10 mouse cellular contexts compared by ENCODE assay signal in the genomic region with DNA sequence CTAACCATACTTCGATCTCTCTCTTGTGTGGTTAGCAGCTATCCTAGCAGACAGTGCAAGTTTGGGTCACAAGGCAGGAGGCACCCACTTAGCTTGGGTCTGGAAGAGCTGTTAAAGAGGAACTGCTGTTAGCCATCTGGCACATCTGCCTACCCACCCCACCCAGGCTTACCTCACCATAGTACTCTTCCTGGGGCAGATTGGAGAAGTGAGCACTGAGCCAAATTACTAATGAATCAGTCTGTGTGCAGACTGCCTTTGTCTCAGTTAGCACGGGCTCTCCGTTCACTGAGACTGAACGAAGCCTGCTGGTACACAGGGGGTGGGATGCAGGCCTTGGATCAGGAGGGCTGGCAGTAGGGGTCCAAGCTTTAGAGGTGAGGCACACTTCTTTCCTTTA. TPM values are rescaled to one million over a fixed set of nuclear protein-coding genes. Genes with fewer than 3 reads are reported as not detected.
A peak's percentile ranks its signal among the peaks of the same experiment; 100 is the strongest.
DNase-seq lines count a peak whose midpoint lies in the region; ATAC-seq and TF ChIP-seq lines count a peak whose summit lies in the region.
"Had no signal": no experiment of that assay in that cellular context is flagged by ENCODE, and none has a peak within 500 bp of the region (broad histone marks: within the 10 kb centered on the region; RNA-seq: fewer than 3 reads in every experiment).

No protein-coding gene starts in this region.

- H3K9me3 ChIP-seq in hindbrain, embryonic 14.5 days (ENCODE audit: control insufficient read depth, low read length): no peaks in the 10 kb centered on the region
- no peaks in the 10 kb centered on the region for H3K9me3 ChIP-seq in hindbrain, embryonic 10.5 days
- no peaks in the 10 kb centered on the region for H3K9me3 ChIP-seq in stomach, postnatal 0 days (ENCODE audit: control insufficient read depth, low read length)
- no peaks in the 10 kb centered on the region for H3K9me3 ChIP-seq in intestine, embryonic 15.5 days

- no peak overlapping the region for H3K4me2 ChIP-seq in hindbrain, embryonic 14.5 days (replicated peaks)
- no peak overlapping the region for H3K4me2 ChIP-seq in stomach, postnatal 0 days (replicated peaks; ENCODE audit: low read depth)
- H3K4me2 ChIP-seq in intestine, embryonic 15.5 days (replicated peaks): no peak overlapping the region

- DNase-seq in hindbrain, embryonic 14.5 days (ENCODE audit: low spot score): no peak
- DNase-seq in hindbrain, embryonic 10.5 days (ENCODE audit: low spot score): no peak
- DNase-seq in layer of hippocampus, adult 2 months (ENCODE audit: low spot score in 2 of 2): peak; percentile 39 to 59
- no peak for DNase-seq in ovary, postnatal 14 days (ENCODE audit: low spot score)
- no peak for DNase-seq in stomach, postnatal 0 days (ENCODE audit: low spot score)
- DNase-seq: cerebellum, adult 18-20 months had no signal

- no peaks in the 10 kb centered on the region for H3K27me3 ChIP-seq in hindbrain, embryonic 14.5 days (ENCODE audit: control insufficient read depth, insufficient read depth, low read length)
- H3K27me3 ChIP-seq in hindbrain, embryonic 10.5 days (ENCODE audit: insufficient read depth, poor library complexity, severe bottlenecking): peaks cover 5% of the 10 kb centered on the region; the same call in 1 of the 2 replicates
- no peaks in the 10 kb centered on the region for H3K27me3 ChIP-seq in stomach, postnatal 0 days (ENCODE audit: control insufficient read depth, insufficient read depth, low read length)
- no peaks in the 10 kb centered on the region for H3K27me3 ChIP-seq in intestine, embryonic 15.5 days (replicated peaks)
- H3K27me3 ChIP-seq: Patski had no signal

- no peak overlapping the region for H3K9ac ChIP-seq in hindbrain, embryonic 14.5 days
- H3K9ac ChIP-seq in stomach, postnatal 0 days (ENCODE audit: low read length): no peak overlapping the region
- no peak overlapping the region for H3K9ac ChIP-seq in intestine, embryonic 15.5 days

- TF ChIP-seq POLR2A in bone marrow, adult 2 months (IDR thresholded peaks at IDR 0.05; ENCODE audit: borderline replicate concordance, control insufficient read depth, low read depth, low read length): no peak

- no peak for TF ChIP-seq CTCF in bone marrow, adult 2 months (IDR thresholded peaks at IDR 0.05; ENCODE audit: control insufficient read depth, insufficient read depth, low read length)
- no peak for TF ChIP-seq CTCF in layer of hippocampus, adult 2 months (conservative IDR thresholded peaks at IDR 0.05)
- no peak for TF ChIP-seq CTCF in stomach, postnatal 0 days (IDR thresholded peaks at IDR 0.05; ENCODE audit: low read depth)

- WGBS in hindbrain, embryonic 14.5 days: 58% methylated on average over 4 of the region's 4 CpGs
- 82% methylated on average over 4 of the region's 4 CpGs for WGBS in hindbrain, embryonic 10.5 days
- WGBS in bone marrow, adult 2 months: 8% methylated on average over 4 of the region's 4 CpGs
- WGBS in stomach, postnatal 0 days: 79% methylated on average over 4 of the region's 4 CpGs
- WGBS in intestine, embryonic 15.5 days: 86% methylated on average over 4 of the region's 4 CpGs

- peak overlapping the region; percentile 49 for H3K27ac ChIP-seq in hindbrain, embryonic 14.5 days
- no peak overlapping the region for H3K27ac ChIP-seq in hindbrain, embryonic 10.5 days
- peak overlapping the region; percentile 37; the same call in 1 of the 2 replicates for H3K27ac ChIP-seq in bone marrow, adult 2 months (ENCODE audit: control insufficient read depth, insufficient read depth, low read depth, low read length, poor library complexity)
- peak overlapping the region; percentile 71 for H3K27ac ChIP-seq in layer of hippocampus, adult 2 months
- H3K27ac ChIP-seq in stomach, postnatal 0 days (replicated peaks): no peak overlapping the region
- no peak overlapping the region for H3K27ac ChIP-seq in intestine, embryonic 15.5 days

- peaks cover 27% of the 10 kb centered on the region for H3K36me3 ChIP-seq in hindbrain, embryonic 14.5 days (replicated peaks; ENCODE audit: control insufficient read depth, insufficient read depth)
- H3K36me3 ChIP-seq in hindbrain, embryonic 10.5 days: peaks cover 41% of the 10 kb centered on the region
- H3K36me3 ChIP-seq in stomach, postnatal 0 days (ENCODE audit: control insufficient read depth, insufficient read depth, low read length): no peaks in the 10 kb centered on the region
- H3K36me3 ChIP-seq in intestine, embryonic 15.5 days: no peaks in the 10 kb centered on the region

- TF ChIP-seq EP300 in stomach, postnatal 0 days (optimal IDR thresholded peaks at IDR 0.05): no peak

- peaks cover 20% of the 10 kb centered on the region for H3K4me1 ChIP-seq in hindbrain, embryonic 14.5 days (replicated peaks; ENCODE audit: control insufficient read depth, insufficient read depth, low read length)
- H3K4me1 ChIP-seq in hindbrain, embryonic 10.5 days (replicated peaks): peaks cover 41% of the 10 kb centered on the region
- peaks cover 4% of the 10 kb centered on the region for H3K4me1 ChIP-seq in bone marrow, adult 2 months (ENCODE audit: control insufficient read depth, insufficient read depth, low read length)
- no peaks in the 10 kb centered on the region for H3K4me1 ChIP-seq in stomach, postnatal 0 days (replicated peaks; ENCODE audit: control insufficient read depth, insufficient read depth)
- peaks cover 14% of the 10 kb centered on the region for H3K4me1 ChIP-seq in intestine, embryonic 15.5 days (replicated peaks)

- ATAC-seq in hindbrain, embryonic 14.5 days (ENCODE audit: low FRiP score): 0 out of 2 replicates have a peak, but pooled peaks have one; percentile 35
- ATAC-seq in neutrophil, adult 5-6 weeks (ENCODE audit: extremely low read depth, insufficient number of reproducible peaks, low FRiP score, poor library complexity, severe bottlenecking): peak; percentile 87
- ATAC-seq in stomach, postnatal 0 days (ENCODE audit: low FRiP score, low TSS enrichment): no peak
- no peak for ATAC-seq in intestine, embryonic 15.5 days
- ATAC-seq: Patski had no signal

- H3K4me3 ChIP-seq in hindbrain, embryonic 14.5 days (replicated peaks; ENCODE audit: low read length): no peak overlapping the region
- no peak overlapping the region for H3K4me3 ChIP-seq in hindbrain, embryonic 10.5 days
- H3K4me3 ChIP-seq in bone marrow, adult 2 months (replicated peaks; ENCODE audit: control insufficient read depth, low read depth, low read length): no peak overlapping the region
- no peak overlapping the region for H3K4me3 ChIP-seq in layer of hippocampus, adult 2 months
- H3K4me3 ChIP-seq in stomach, postnatal 0 days (ENCODE audit: low read depth, low read length): no peak overlapping the region
- H3K4me3 ChIP-seq in intestine, embryonic 15.5 days (replicated peaks): no peak overlapping the region

RNA-seq across cellular contexts. Expression of gene Slc27a3, which starts 6.0 kb away (rescaled TPM):
- polyA plus RNA-seq in hindbrain, embryonic 14.5 days (2014; fragmentation: Nextera tagmentation; extraction: Ambion mirVana): 24.1 and 24.8 TPM in 2 replicates
- 28.5 and 29.1 TPM in 2 replicates for polyA plus RNA-seq in hindbrain, embryonic 10.5 days (2016; fragmentation: Nextera tagmentation; extraction: Ambion mirVana)
- polyA plus RNA-seq in bone marrow, adult 2 months (2011; ENCODE audit: insufficient read depth, insufficient read length, low replicate concordance, missing spikeins): 4.4 and 5.6 TPM in 2 replicates
- total RNA-seq in layer of hippocampus, adult 2 months (2021): 10 to 100 TPM; 15.0 to 17.2 TPM
- 0.35 and 2.7 TPM in 2 replicates for total RNA-seq in neutrophil, adult 5-6 weeks (2017)
- 4.7 and 5.3 TPM in 2 replicates for polyA plus RNA-seq in stomach, postnatal 0 days (2015; fragmentation: Nextera tagmentation; extraction: Ambion mirVana)
- 10.6 and 12.4 TPM in 2 replicates for polyA plus RNA-seq in intestine, embryonic 15.5 days (2015; fragmentation: Nextera tagmentation; extraction: Ambion mirVana)

RNA-seq across cellular contexts. Expression of gene Ints3, which starts 49.7 kb away (rescaled TPM):
- 32.2 and 36.0 TPM in 2 replicates for polyA plus RNA-seq in hindbrain, embryonic 14.5 days (2014; fragmentation: Nextera tagmentation; extraction: Ambion mirVana)
- polyA plus RNA-seq in hindbrain, embryonic 10.5 days (2016; fragmentation: Nextera tagmentation; extraction: Ambion mirVana): 37.6 and 39.7 TPM in 2 replicates
- 7.1 and 21.2 TPM in 2 replicates for polyA plus RNA-seq in bone marrow, adult 2 months (2011; ENCODE audit: insufficient read depth, insufficient read length, low replicate concordance, missing spikeins)
- total RNA-seq in layer of hippocampus, adult 2 months (2021): 10 to 100 TPM; 74.1 to 75.4 TPM
- total RNA-seq in neutrophil, adult 5-6 weeks (2017): 17.3 and 23.2 TPM in 2 replicates
- 9.2 and 9.7 TPM in 2 replicates for polyA plus RNA-seq in stomach, postnatal 0 days (2015; fragmentation: Nextera tagmentation; extraction: Ambion mirVana)
- polyA plus RNA-seq in intestine, embryonic 15.5 days (2015; fragmentation: Nextera tagmentation; extraction: Ambion mirVana): 28.6 and 29.8 TPM in 2 replicates

Comparison
In these comparisons a context has a peak if more than half of its experiments do, and no peak if none do; other contexts are left out.
1. H3K27ac ChIP-seq: peak in hindbrain, embryonic 14.5 days (single experiment), bone marrow, adult 2 months (single experiment) and layer of hippocampus, adult 2 months (single experiment); none in hindbrain, embryonic 10.5 days (single experiment), stomach, postnatal 0 days (single experiment) and intestine, embryonic 15.5 days (single experiment).
2. ATAC-seq: peak in hindbrain, embryonic 14.5 days (single experiment) and neutrophil, adult 5-6 weeks (single experiment); none in stomach, postnatal 0 days (single experiment) and intestine, embryonic 15.5 days (single experiment).
3. DNase-seq: peak in layer of hippocampus, adult 2 months (2 of 2); none in hindbrain, embryonic 14.5 days (single experiment), hindbrain, embryonic 10.5 days (single experiment), ovary, postnatal 14 days (single experiment) and stomach, postnatal 0 days (single experiment).